Mouse (Mus musculus) Patski (cell line): ENCODE results near the gene Gm20388. TPM values are rescaled to one million over a fixed set of nuclear protein-coding genes. Genes with fewer than 3 reads are reported as not detected.

ENCODE experiments used
- ATAC-seq: fragments of 100-300 bp; one replicate; pipeline ENCODE4 v1.8.0; 2021
- CTCF ChIA-PET: fragments of 350-600 bp; sonication (Branson Sonifier 250); formaldehyde crosslinking; loops from one replicate; lab custom pipeline; 2022; ENCODE audit warnings: inconsistent platforms; lab: Charles Lee
- POLR2A ChIA-PET: fragments of 350-600 bp; sonication (Branson Sonifier 250); formaldehyde crosslinking; loops from one replicate; lab custom pipeline; 2022; ENCODE audit warnings: antibody characterized with exemption, inconsistent platforms; lab: Charles Lee
- DNase-seq: peaks from one replicate; pipeline ENCODE4 v3.0.0-alpha.2; 2011; ENCODE audit warnings: low read depth, low spot score
- H3K27me3 ChIP-seq: fragments of 371-371 bp; one replicate; pipeline ENCODE4 v1.5.1; 2021
- CTCF ChIP-seq: fragments of 100-300 bp; IDR thresholded peaks from one replicate; pipeline ENCODE4 v1.5.1; 2021
- in situ Hi-C: fragments of 300-500 bp; cut with MboI; formaldehyde crosslinking; loops from 3 replicates; pipeline ENCODE4 v1.11.1; 2018; ENCODE audit warnings: low pct_unique_long_range_greater_than_20kb, mixed read lengths
- polyA plus RNA-seq: library from polyadenylated mRNA; unstranded; gene quantifications from one replicate; pipeline ENCODE4 v1.2.3, GENCODE M21; 2021

The Gm20388 gene
- polyA plus RNA-seq, 1 experiment from 2014 or later, result 86.7 TPM

GRCm38 (mm10) chr8:124394951-124395350, 4484.3 kb downstream of the Gm20388 start:
- no peak for TF ChIP-seq CTCF
- POLR2A ChIA-PET, result interaction anchor here (0.6 kb wide), 1 partner anchor 31 kb away, joined by 5 read pairs; no protein-coding TSS in a partner anchor
- in situ Hi-C loops, result loop anchor here (10.0 kb wide), 1 partner anchor 280 kb away; no protein-coding TSS in a partner anchor
- ATAC-seq (no peak), DNase-seq (no peak)
- CTCF ChIA-PET, result no interaction called here
- no peaks in the 10 kb centered on the region for H3K27me3 ChIP-seq

Other genes with a start within 250 kb of the Gm20388 start
- gene Wfdc1, start 244.5 kb upstream of the Gm20388 start, polyA plus RNA-seq, result not detected
- 0.04 TPM for gene Atp2c2, start 210.8 kb upstream of the Gm20388 start, polyA plus RNA-seq
- 21.1 TPM for gene Tldc1, start 132.4 kb upstream of the Gm20388 start, polyA plus RNA-seq
- 33.3 TPM for gene Cotl1, start 70.3 kb upstream of the Gm20388 start, polyA plus RNA-seq
- 8.6 TPM for gene Klhl36, start 48.6 kb upstream of the Gm20388 start, polyA plus RNA-seq
- gene Usp10, start 481 bp upstream of the Gm20388 start, polyA plus RNA-seq, result 107 TPM
- 1.1 TPM for gene Crispld2, start 81.6 kb downstream of the Gm20388 start, polyA plus RNA-seq
- 48.8 TPM for gene Zdhhc7, start 190.6 kb downstream of the Gm20388 start, polyA plus RNA-seq
- gene 6430548M08Rik, start 203.3 kb downstream of the Gm20388 start, polyA plus RNA-seq, result 6.3 TPM